Mouse (Mus musculus) cerebellum, adult 11 months (tissue): ENCODE measurements at regions not wholly inside any gene's neighbourhood (a gene's known extent, or its start where the extent isn't known, plus 50 kb on each side); places are given as distances from the start of the nearest gene placed in this dataset.
"Not testable (repeated sequence)": the region's sequence is repeated elsewhere in the genome, so short reads cannot be mapped to it uniquely, and the experiment has no call there.

Source experiments
- DNase-seq: peaks from one replicate; pipeline ENCODE4 v3.0.0; 2022

DNA sequence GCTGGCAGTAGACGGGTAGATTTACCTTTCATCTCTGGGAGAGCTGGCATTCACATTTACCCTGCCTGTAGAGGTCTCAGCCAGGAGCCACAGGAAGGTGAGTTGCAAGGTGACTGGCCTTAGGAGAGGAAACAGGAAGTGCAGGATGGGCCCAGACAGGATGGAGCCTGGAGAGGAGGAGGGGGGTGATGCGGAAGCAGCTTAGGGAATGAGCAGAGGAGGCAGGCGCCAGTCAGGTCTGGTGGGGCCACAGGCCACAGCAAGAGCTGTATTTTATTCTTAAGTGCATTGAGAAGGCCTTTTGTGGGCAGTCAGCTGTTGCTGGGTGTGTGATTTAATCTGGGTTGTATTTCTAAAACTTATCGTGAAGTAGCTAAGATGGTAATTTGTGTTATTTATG is 108.2 kb upstream of the Nxpe4 start:
- DNase-seq = no peak

DNA sequence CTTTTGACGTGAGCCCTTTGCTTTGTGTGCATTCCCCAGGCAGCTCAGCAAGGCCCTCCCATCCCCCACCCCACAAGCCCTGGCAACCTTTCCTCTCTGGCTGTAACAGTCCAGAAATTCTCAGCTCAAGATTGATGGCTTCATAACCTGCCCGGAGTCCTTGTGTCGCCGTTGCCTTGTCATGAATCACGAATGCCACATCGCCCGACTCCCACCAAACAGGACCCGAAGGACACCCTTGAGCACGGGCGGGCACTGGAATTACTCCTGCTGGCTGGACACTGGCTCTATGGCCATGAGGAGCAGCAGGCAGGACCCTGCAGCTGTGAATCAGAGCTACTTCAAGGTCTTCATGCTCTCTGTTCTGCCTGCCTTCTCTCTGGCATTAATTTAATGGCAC is 106.6 kb upstream of the Nxpe4 start:
- no peak for DNase-seq

GRCm38 (mm10) chr9:48058599-48058998 is 103.2 kb upstream of the Nxpe4 start:
- DNase-seq = no peak

DNA sequence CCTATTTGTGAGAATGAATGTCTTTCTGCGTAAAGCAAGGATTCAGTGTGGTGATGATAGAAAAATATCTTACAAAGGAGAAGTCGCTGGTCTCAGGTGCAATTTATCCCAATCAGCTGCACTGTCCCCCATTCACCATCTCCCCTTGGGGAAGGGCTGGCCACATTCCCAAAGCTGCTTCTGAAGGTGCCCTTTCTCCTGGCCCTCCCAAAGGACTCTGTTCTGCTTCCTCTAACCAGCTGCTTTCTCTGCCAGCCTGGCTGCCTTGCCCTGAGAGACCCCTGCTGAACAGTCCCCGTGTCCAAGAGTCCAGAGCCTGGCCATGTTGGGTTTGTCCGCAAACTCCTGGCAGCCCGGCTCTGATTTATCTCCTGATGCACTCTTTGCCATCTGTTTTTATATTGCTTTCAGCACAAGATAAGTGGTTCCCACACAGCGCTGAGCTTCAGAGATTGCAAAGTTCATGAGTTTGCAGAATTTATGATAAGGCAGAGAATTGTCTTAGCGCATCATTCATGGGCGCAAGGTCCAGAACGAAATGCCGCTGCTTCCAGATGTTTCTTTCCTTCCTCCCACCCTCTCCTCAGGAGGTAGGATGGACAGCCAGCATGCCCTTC is 102.2 kb upstream of the Nxpe4 start:
- DNase-seq = no peak

- no peak for DNase-seq
Observed at GRCm38 (mm10) chr9:48060996-48061395, 100.8 kb upstream of the Nxpe4 start.

DNA sequence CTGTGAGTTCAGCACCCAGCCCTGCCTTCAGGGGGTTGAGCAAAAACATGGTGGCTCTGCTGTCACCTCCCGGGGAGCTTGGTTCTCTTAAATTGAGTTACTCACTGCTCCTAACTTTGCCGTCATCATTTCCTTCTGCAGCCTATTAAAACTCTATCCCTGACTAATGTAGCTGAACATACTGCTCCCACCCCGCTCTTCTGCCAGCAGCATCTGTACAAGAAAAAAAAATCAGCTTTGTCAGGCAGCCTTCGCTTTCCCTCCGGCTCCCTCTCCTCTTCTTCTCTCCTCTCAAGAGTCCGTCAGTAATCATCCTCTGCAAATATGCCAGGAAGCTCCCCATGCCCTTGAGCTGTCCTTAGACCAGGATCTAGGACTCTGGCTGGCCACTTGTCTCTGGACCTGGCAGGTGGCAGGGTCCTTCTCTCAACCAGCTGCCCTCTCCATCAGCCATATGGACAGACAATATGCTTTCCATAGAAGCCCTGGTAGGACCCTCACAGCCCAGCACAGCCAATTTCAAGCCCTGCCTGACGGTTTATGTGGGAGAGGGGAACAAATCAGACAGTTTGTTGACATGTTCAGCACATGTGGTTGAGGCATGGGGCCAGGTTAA is 95.0 kb upstream of the Nxpe4 start:
- no peak for DNase-seq

DNA sequence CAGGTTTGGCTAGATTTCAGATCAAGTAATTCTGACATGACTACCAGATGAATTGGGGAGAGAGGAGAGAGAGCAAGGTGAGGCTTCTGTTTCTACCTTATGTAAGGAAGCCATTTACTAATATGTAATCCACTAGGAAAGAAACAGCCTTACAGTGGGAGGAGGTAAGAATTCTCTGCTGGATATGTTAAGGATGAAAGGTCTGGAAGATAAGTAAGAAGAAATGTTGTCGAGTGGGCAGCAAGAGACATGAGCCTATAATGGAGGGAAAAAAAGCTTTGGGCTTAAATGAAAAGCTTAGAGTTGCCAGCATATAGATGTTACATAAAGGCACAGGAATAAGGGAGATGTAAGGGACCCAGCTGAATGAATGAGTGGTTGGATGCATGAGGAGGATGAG is 89.2 kb upstream of the Nxpe4 start:
- no peak for DNase-seq

DNA sequence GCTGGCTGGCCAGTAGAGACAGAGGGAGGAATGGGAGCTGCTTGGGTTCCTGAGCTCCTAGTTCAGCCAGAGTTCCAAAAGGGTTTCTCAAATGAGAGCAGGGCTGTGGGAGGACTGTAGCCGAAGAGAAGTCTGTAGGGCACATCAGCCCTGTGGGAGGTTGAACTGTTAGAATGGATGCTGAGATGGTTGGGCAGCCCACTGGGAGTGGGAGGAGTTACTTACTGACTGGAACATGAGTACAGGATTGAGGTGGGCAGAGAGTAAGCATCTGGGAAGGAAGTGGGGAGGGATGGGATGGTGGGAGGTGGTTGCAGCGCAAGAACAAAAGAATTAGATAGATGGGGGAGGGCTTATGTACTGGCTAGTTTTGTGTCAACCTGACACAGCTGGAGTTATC is 88.7 kb upstream of the Nxpe4 start:
- no peak for DNase-seq

DNA sequence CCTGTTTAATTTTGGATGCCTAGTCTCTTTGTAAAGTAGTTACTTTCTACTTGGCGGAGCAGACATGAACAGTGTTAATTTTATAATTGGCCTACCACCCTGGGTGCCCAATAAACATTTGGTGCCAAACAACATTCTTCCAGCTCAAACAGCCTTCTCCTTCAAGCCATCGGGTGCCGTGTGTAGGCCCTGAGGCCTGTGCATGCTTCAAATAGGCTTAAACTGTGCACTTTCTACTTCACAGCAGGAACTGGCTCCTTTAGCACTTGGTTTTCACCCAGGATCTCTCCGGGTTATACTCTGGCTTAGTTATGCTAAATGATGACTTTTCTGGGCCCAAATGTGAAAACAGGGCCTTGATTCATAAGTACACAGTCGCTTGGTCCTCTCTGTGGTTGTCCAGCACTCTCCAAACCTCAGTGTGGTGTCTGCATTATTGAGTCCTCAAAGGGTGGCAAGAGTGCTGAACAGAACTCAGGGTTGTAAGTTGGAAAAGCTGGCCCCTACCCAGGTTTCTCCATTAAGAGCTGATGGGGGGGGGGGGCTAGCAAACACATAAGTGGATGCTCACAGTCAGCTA is 86.1 kb upstream of the Nxpe4 start:
- no peak for DNase-seq

DNA sequence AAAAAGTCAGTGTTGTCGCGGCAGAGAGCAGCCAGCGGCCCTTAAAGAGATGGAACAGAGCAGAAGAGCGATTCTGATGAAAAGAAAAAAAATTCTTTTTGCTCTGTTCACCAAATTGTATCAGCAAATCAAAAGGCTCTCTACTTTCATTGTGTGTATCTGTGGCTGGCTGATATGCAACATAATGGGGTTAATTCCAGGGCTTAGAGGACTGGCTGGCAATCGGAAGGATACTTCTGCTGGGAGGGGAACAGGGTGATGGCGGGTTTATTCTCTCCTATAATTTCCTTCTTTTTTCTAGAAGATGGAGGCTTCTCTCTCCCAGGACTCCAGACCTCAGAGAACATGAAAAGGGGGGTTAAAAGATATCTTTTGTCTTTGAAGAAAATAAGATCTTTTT is 79.4 kb upstream of the Nxpe4 start:
- no peak for DNase-seq

- DNase-seq = not testable (repeated sequence)
Observed at GRCm38 (mm10) chr9:48084196-48084595, 77.6 kb upstream of the Nxpe4 start.

- no peak for DNase-seq
Observed at GRCm38 (mm10) chr9:48089661-48090060, 72.2 kb upstream of the Nxpe4 start.

- no peak for DNase-seq
Observed at GRCm38 (mm10) chr9:48094756-48095155, 67.1 kb upstream of the Nxpe4 start.

DNA sequence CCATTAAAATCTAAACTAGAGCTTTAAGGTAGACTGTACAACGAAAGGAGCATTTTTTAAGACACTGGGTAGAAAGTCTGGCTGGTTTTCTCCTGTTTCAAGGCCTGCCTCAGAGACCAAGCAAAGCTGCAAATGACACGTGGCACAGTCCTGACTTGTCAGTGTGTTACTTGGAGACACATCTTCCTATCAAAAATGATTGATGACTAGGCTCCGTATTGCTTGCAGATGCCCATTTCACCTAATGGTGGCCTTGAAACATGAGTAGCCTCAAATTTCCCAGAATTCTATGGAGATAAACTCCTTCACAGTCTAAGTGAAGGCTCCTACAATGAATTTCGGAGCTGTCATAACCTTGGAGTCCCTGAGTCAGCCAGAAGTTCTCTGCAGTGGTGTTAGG is 62.0 kb upstream of the Nxpe4 start:
- DNase-seq = no peak

- no peak for DNase-seq
Observed at GRCm38 (mm10) chr9:48106441-48107167, 55.2 kb upstream of the Nxpe4 start.

DNA sequence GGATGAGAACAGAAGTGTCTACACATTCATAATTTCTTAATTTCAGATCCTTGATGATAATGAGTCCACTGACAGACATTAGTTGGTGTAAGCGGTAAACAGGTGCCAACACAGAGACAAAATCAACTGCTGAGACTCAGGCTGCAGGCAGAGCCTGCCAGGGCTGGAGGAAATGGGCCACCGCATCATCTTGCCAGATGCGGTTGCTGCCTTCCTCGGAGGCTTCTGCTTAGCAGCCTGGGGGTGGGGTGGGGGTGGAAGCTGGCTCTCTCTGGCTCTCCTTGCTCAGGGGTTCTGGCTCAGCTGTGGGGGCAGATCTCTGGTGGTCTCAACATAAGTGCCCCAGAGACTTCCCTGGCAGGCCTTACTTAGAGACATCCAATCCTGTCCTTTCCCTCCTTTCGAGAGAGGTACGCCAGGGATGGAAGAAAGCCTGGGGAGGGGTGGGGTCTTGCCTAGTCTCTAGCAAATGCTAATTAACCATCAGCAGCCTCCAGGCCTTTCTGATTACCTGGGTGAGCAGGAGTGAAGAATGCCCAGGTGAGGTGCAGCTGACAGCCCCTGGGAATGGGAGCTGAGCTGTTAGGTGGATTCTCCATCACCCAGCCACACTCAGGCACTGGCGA is 52.7 kb upstream of the Nxpe4 start:
- DNase-seq = no peak

DNA sequence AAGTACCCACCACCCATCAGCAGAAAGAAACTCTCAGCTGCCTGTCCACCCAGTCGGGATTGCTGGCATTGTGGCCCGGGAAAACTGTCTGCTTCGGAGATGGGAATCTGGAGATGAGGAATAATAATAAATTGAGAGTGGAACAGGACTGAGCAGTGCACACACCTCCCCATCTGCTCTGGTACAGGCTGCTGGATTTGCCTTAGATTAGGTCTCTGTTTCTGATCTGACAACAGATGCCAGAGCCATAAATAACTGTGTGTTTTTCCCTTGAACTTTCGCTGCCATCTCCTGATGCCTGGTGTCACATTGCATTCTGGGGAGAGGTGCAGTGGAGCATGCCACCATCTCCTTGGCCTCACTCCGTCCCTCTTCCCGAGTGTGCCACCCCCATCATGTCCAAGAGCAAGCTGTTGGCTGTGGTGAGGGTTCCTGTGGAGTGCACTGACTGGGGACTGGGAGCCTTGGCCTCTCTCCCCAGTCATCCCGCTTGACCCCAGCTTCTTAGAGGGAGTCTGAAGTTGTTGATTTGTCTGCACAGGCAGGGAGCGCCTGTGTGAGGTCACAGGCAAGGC is 50.4 kb upstream of the Nxpe4 start:
- DNase-seq = peak; percentile 53
